Mouse (Mus musculus): ENCODE measurements around the gene Mnt.
A peak's percentile ranks its signal among the peaks of the same experiment; 100 is the strongest.

Gene Mnt

DNA sequence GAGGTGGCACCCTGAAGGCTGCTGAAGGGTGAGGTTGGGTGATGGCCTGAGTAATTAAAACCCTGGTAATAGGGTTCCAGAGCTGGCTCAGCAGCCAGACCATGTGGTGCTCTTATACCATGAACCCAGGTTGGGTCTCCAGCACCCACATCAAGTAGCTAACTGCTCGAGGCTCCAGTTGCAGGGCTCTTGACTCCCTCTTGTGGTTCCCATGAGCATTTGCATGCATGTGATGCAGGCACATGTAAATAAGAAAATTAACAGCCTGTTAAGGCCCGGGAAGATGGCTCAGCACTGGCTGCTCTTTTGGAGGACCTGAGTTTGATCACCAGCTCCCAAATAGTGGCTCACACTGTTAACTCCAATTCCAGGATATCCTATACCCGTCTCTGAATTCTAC is 15.1 kb downstream of the Mnt start:
- DNase-seq (ENCODE audit: low spot score) = no peak

DNA sequence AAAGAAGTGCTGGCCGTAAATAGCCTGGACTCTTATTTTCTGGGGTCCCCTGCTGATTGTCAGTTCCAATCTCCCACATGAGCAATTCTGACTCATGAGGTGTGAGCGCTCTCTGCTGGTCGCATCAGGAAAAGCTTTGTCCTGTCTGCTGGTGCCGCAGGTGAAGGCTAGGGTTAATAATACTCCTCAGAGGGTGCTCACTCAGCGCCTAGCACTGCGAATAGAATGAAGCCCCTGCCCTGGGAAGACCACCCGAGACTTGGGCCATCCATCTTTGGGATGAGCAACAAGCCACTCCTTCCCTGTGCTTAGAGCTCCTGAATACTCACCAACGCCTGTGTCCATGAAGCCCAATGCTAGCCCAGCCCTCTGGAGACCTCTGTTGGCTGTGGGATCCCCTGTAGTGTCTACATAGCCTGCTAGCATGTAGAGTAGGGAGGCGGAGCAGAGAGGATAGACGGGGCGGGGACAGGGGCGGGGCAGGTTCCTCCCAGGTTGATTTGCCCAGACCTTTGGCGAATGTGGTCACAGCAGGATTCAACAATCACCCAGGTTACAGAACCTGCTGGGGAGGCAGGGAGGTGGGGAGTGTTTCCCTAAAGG is 17.3 kb downstream of the Mnt start:
- DNase-seq (ENCODE audit: low spot score) = no peak

DNA sequence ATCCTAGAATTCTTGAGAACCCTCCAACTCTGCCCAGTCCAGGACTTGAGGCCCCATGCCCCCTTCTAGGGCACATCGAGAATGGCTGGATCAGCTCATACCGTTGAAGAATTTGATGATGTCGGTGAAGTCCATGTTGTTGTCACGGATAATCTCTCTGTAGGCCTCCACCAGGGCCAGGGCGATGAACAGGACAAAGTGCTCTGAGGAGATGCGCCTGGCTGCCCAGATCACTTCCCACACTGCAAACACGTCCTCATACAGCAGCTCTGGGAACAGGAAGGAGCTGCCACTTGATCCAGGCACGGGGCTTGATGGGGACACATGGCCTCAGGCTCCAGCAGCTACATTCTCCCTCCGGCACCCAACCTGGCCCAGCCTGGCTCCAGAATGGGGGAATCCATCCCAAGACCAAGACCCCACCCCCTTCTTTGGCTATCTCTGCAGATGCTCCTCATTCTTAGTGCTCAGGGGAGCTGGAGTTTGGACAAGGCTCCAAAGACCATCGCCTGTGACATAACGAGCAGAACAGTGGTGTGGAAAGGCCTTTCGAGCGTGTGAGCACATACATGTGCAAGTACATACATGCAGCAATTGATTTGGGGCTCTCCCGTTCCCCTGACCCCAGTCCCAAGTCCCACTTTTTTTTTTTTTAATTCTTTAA is 20.4 kb downstream of the Mnt start:
- DNase-seq (ENCODE audit: low spot score) = no peak

DNA sequence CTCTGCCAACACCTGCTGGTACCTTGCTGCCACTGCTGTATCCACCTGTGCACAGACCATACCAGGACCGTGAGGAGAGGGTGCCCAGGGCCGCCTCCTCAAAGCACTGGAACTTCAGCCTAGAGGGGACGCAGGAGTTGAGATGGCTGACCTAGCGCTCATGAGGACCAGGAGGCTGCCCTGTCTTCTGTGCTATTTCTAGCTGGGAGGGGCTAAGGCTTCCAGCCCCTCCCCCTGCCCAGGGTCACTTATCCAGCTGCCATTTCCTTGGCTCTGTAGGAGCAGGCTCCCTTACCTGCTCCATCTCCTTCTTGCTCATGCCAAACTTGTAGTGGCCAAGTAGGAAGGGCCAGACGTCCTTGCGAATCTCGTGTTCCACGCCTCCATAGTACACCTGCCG is 27.0 kb downstream of the Mnt start:
- no peak for DNase-seq (ENCODE audit: low spot score)

DNA sequence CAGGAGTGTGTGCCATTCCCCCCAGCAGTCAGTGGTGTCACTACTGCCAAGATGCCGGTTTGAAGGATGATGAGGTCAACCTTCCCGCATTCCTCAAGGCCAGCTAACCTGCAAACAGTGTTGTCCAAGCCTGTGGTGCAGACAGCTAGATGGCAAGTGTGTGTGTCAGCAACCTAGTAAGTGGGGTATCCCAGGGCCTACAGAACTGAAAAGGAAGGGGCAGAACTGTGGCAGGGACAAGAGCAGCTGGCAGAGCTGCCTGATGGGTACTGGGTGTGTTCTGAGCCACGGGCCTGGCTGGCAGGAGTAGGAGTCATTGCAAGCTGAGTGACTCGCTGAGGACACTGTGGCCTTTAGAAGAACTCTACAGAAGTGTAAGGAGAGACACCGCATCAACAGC is 31.4 kb downstream of the Mnt start:
- DNase-seq (ENCODE audit: low spot score) = no peak

DNA sequence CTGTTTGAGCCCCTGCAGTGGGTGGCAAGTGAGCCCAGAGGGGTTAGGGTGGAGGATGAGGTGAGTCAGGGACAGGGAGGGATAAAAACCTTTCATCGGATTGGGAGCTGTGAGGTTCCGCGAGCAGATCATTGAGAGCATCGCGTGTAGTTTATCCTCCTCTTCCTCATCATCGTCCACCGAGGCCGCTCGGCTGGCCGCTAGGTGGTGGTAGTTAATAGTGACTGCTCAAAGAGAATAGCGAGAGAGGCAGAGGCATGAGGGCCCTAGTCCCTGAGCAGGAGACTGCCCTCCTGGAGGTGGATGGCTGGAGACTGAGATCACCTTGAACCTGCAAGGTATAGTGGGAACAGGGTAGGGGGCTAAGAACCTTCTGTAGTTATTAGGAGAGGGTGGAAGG is 32.8 kb downstream of the Mnt start:
- DNase-seq (ENCODE audit: low spot score) = no peak

DNA sequence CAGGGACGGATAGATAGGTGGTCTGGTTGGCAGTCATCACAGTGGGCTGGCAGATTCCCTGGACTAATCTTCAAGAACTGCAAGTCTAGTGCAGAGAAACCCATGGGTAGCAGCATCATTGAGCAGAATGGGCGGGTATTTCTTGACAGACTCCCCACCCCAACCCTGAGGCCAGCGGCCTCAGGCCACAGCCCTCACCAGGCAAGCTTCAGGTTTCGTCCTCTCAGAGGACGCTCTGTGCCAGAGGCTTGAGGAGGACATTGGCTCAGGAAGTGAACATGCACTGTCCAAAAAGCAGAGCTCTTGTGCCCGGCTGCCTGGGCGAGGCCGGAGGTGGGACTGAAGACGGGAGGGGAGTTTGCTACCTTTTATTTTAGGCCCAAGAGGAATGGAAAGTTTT is 33.7 kb downstream of the Mnt start:
- DNase-seq (ENCODE audit: low spot score) = no peak

DNA sequence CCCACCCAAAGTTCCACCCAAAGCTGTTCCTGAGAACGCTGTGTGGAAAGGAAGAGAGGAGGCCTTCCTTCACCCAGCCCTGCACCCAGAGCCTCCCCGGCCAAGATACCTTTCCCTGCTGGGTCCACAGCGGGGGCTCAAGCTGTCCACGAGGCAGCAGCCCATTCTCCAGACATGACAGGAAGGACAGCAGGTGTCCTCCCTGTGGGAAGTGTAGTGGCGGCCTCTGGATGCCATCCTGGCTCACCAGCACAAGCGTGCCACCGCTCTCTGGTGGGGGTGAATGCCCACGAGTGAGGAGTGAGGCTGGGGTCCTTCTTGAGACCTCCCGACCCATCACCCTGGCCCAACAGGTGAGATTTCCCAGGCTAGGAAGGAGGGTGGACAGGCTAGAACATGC is 34.5 kb downstream of the Mnt start:
- DNase-seq (ENCODE audit: low spot score) = no peak

DNA sequence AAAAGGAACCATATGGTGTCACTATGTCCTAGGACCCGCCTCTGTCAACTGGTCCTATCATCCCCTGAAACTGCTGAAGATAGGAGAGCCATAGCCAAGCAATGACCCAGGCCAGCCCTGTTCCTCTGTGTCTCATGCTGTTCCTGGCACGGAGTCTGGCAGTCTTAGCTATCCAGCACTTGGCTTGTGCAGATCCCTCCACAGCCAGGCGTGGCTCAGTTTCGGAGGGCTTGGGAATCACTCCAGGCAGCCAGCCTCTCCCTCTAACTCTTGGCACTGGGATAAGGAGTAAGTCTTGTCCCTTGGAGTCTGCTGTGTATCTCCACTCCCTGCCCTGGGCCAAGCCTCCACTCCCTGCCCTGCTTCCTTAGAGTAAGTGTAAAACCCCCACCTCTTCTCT is 35.9 kb downstream of the Mnt start:
- peak; percentile 24 for DNase-seq (ENCODE audit: low spot score)

DNA sequence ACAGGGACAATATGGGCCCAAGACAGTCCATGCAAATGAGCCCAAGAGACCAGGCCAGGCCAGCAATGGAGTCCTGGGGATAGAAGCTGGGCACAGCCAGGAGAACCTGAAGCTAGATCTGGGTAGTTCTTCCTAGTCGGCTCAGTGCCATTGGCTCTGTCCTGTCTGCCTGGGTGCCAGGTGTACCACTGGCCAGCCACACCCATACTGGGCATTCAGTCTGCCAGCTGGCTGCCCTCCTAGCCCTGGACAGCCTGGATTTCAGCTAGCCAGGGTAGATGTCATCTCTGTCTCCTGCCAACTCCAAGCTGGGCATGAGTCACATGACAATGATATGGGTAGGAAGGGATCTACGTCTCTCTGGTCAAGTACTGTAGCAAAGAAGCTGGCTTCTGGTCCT is 36.5 kb downstream of the Mnt start:
- DNase-seq (ENCODE audit: low spot score) = no peak

DNA sequence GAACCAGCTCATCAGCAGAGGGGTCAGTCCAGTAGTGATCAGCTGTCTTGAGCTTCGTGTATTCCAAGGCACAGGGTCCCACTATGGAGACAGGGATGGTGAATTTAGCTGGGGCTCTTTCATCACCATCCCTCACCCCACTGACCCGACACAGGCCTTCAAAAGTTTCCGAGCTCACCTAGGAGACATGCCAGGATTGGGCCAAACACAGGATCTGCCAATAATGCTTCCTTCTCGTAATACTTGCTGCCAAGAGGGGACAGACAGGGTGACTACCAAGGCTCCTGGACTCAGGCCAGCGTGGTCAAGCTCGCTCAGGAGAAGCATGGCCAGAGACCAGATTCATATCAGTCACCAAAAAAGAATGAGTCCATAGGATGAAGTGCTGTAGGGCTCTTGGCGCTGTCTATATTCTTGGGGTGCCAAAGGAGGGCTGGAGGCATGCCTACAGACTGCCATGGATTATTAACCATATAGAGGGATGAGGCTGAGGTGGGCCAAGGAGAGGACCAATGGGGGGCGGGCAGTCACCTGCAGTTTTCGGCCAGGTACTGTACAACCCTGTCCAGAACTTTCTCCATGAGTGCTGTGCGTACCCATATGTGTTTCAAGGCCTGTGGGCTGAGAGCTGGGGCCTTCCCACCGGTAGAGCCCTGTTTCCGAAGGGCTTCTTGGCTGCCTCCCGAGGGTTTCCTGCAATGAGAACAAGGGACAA is 37.5 kb downstream of the Mnt start:
- no peak for DNase-seq (ENCODE audit: low spot score)

DNA sequence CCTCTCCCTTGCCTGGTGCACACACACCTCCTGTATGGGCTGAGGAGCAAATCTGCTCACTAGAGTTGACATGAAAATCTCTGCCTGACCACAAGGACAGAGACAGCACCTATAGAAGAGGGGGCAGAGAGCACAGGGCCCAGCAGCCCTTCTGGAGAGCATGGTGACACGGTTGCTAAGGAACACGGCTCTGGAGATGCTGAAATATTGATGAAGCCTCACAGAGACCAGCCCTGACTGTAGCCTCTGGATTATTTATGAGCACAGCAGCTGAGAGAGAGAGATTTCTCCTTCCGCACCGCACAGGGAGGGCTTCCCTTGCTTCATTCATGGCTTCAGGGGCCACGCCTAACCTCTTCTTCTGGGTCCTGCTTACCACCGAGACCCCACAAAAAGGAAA is 38.9 kb downstream of the Mnt start:
- DNase-seq (ENCODE audit: low spot score) = no peak

DNA sequence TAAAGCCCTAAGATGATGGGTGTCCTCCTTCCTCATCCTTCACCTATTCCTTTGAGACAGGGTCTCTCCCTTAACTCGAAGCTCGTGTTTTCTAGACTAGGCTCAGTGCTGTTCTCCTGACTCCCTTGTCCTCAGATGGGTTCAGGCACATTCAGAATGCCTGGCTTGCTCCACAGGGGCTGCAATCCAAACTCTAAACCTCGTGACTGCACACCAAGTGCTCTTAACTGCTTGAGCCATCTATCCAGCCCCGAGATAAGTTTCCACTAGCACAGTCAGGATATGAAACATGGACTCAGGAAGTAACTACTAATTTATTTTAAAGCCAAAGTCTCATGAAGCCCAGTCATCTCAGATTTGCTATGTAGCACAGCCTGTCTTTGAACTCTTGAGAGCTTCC is 39.8 kb downstream of the Mnt start:
- DNase-seq (ENCODE audit: low spot score) = no peak

DNA sequence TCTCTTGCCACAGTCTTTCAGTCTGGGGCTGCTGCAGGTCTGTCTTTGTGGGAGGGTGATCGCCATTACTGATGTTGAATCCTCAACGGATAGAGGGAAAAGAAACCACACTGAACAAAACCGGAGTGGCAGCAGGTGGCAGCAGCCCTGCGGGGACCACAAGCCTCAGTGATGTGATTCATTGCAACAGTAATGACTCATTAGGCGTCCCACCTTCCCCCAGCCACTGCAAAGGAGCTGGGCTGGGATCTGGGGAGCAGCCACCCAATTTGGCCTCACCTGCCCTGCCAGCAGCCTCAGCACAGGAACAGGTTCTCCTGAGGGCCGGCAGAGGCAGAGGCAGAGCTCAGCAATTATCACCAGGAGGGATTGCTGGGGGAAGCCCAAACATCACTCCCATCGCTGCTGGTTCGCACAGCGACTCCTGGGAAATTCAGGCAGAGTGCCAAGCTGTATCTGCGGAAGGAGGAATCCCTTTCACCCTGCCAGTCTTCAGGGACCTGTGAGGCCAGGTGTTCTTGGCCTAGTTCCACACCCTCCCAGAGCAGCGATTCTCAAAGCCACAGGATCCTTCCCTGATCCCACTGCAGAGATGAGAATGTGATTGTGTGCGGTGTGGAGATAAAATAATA is 40.4 kb downstream of the Mnt start:
- DNase-seq (ENCODE audit: low spot score) = no peak

DNA sequence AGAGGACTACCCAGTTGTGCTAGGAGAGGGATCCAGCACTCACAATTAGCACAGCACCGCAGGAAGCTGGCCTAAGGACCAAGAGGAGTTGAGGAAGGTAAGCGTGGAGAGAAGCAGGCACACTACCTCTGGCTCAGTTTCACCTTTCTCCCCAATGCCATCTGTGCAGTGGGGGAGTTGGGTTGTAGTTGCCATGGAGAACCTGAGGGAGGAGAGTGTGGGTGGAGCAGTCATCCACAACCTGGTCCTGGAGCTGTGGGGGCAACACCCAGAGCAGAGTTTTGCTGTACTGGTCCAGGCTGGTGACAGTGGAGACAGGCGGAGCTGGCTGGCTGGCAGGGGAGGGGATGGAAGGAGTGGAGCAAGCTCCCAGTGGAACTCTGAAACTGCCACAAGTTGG is 43.9 kb downstream of the Mnt start:
- no peak for DNase-seq (ENCODE audit: low spot score)

DNA sequence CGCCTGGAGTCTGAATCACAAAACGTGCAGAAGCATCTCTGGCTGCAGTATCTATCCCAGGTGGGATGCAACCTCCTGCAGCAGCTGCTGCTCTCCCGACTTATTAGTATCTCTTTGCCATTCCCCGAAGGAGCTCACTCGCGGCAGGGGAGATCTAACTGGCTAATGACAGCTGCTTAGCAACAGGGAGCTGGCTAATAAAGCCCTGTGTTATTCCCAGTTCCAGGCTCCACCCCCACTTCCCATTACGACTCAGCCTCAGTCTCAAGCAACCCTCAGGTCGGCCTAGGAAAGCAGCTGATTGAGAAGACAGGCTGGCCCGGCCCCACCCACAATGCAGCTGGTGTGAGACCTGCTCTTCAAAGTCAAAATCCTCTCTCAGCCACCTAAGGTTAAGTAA is 46.1 kb downstream of the Mnt start:
- DNase-seq (ENCODE audit: low spot score) = no peak

DNA sequence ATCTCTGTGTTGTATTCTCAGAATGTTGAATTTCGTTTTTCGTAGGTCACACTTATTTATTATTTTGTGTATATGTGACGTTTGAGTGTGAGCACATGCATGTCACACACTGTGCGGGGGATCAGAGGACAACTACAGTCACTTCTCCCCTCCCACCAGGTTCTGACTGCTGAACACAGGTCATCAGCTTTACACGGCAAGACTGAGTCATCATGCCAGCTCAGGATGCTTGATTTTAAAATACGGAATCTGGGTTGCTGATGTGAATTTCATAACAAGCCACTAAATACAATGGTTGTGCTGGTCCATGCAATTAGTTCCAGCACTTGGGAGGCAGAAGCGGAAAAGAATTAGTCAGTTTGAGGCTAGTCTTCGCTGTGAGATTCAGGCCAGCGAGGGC is 50.3 kb downstream of the Mnt start:
- DNase-seq (ENCODE audit: low spot score) = no peak

DNA sequence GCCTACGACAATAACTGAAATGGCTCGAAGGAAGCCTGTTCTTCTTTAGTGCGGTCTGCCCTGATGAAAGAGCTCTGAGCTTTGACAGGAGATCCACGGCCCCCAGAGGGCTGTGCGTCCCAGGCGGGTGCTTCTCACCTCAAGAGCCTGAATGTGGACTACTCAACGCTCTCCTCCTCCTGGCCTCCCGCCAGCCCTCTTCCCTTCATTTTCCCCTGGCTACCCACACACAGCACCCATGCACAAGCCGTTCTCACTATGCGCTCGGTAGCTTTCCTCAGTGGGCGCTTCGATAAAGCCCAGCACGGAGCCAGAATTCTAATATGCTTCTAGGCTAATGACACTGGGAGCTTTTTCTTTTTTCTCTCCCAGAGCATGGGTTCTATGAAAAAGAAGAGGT is 51.3 kb downstream of the Mnt start:
- no peak for DNase-seq (ENCODE audit: low spot score)

DNA sequence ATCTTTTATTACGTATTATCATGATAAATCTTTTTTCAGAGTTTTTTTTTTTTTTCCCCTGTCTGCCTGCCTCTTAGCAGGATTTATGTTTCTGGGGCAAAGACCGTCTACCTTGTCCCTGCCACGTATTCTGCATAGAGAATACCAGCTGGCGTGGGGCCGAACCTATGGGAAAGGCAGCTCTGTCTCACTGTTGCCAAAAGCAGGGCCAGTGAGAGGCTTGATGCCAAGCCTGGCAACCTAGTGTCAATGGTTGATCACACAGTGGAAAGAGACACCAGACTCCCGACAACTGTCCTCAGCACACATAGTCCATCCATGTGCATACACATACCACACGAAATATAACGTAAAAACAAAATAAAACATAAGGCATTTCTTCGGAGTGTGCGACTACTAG is 52.4 kb downstream of the Mnt start:
- DNase-seq (ENCODE audit: low spot score) = no peak

DNA sequence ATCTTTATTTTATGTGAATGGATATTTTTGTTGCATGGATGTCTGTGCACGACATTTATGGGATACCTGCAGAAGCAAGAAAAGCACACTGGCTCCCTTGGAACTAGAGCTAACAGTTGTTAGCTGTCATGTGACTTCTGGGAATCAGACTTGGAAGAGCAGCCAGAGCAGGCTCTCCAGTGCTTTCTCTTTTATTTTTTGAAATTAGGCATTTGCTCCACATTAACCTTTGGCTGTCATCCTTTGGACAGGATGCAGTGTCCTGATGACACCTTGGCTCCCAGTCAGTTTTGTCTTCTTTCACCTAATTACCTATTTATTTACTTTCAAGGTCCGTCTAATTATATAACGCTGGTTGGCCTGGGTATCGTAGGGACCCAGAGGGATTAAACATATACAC is 63.9 kb downstream of the Mnt start:
- no peak for DNase-seq (ENCODE audit: low spot score)

Data from ovary, postnatal 10 days (tissue).